Mouse (Mus musculus): Measurements from ENCODE around the gene Cetn4. TPM values are rescaled to one million over a fixed set of nuclear protein-coding genes. Genes with fewer than 3 reads are reported as not detected.

Cetn4 gene
- polyA plus RNA-seq, 1 experiment from 2014 or later = 2.0 TPM

DNA sequence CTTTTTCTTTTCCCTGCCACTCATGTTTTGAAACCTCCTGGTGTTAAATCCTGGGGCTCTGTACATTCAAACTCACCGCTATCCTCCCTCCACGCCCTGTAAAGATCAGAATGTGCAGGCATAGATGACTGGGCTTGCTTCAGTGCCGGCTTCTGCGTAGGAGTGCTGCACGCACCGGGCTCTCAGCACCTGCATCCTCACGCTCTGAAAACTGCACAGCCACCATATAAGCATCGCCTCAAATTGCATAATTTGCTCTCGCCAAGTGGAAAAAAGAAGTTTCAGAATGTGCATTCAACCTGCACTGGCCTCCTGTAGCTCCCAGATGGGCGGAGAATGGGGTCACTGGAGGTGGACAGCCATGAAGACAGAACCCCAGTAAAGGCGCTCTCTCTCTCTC, 44.2 kb downstream of the Cetn4 start:
- no peak for ATAC-seq (ENCODE audit: insufficient read depth, low FRiP score, low read depth)
- H3K4me1 ChIP-seq = no peaks in the 10 kb centered on the region
- 88% methylated on average over 11 of the region's 11 CpGs for WGBS
- no peaks in the 10 kb centered on the region for H3K27me3 ChIP-seq (replicated peaks)
- no peak overlapping the region for H3K9ac ChIP-seq
- no peak overlapping the region for H3K27ac ChIP-seq
- no peak overlapping the region for H3K4me2 ChIP-seq
- no peaks in the 10 kb centered on the region for H3K36me3 ChIP-seq
- no peaks in the 10 kb centered on the region for H3K9me3 ChIP-seq
- H3K4me3 ChIP-seq (replicated peaks) = no peak overlapping the region

DNA sequence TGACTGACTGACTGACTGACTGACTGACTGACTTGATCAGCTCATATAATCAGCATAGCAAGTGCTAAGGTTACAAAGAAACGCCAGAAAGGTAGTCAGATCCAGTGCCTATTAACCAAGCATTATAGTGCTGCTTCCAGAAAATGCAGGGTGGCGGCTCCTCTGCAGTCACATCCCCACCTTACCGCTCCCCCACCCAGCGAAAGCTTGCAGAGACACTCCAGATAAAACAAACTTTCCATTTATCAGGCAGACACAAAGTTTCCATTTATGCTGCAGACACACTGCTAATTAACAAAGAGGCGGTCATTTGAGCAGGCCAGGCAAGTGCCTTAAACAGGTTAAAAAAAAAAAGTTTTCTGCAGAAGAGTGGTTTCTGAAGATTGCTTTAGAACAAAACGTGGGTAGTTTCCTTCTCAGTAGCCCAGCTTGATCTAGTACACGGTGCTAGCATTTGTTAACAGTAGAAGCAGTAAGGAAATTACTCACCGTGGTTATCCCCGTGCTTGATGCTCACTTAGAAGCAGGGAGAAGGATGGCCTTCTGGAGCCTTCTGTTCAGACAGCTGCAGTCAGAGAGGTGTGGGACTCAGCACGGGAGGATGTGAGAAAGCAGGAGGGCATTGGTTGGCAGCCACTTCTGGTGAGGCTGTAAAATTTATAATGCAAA, 53.0 kb downstream of the Cetn4 start:
- no peaks in the 10 kb centered on the region for H3K4me1 ChIP-seq
- H3K9me3 ChIP-seq = no peaks in the 10 kb centered on the region
- no peak for ATAC-seq (ENCODE audit: insufficient read depth, low FRiP score, low read depth)
- H3K4me2 ChIP-seq = no peak overlapping the region
- H3K9ac ChIP-seq = no peak overlapping the region
- no peak overlapping the region for H3K27ac ChIP-seq
- WGBS = 33% methylated on average over 10 of the region's 10 CpGs
- H3K27me3 ChIP-seq (replicated peaks) = no peaks in the 10 kb centered on the region
- H3K4me3 ChIP-seq (replicated peaks) = no peak overlapping the region
- H3K36me3 ChIP-seq = no peaks in the 10 kb centered on the region

DNA sequence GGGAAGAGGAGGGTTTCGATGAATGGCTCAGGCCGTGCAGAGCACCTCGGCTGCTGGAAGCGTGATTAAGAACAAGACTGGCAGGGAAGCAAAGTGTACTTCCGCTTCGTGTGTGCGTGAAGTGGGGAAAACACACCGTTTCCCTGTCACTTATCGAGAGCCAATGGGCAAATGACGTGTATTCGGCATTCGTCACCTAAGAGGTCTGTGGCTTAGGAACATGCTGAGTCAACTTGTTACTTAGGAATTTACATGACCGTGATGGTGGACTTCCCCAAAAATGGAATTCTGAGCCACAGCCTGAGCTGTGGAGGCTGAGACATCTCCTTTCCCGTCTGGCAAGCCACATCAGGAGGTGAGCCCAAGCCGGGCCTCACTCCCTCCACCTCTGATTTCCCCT, 54.7 kb downstream of the Cetn4 start:
- ATAC-seq (ENCODE audit: insufficient read depth, low FRiP score, low read depth) = no peak
- no peak overlapping the region for H3K9ac ChIP-seq
- no peaks in the 10 kb centered on the region for H3K27me3 ChIP-seq (replicated peaks)
- WGBS = 84% methylated on average over 15 of the region's 15 CpGs
- H3K9me3 ChIP-seq = no peaks in the 10 kb centered on the region
- no peak overlapping the region for H3K27ac ChIP-seq
- no peaks in the 10 kb centered on the region for H3K36me3 ChIP-seq
- no peak overlapping the region for H3K4me3 ChIP-seq (replicated peaks)
- H3K4me2 ChIP-seq = no peak overlapping the region
- H3K4me1 ChIP-seq = no peaks in the 10 kb centered on the region

Other genes starting within 250 kb of the Cetn4 start
- 0.23 TPM in 1 of 2 replicates, not detected in the other for gene Adad1, start 249.2 kb downstream of the Cetn4 start, polyA plus RNA-seq (2015; fragmentation: Nextera tagmentation; extraction: Ambion mirVana)
- gene Il2, start 186.7 kb downstream of the Cetn4 start, polyA plus RNA-seq (2015; fragmentation: Nextera tagmentation; extraction: Ambion mirVana) = 0.40 and 0.44 TPM in 2 replicates
- not detected in 2 replicates for gene Il21, start 80.1 kb downstream of the Cetn4 start, polyA plus RNA-seq (2015; fragmentation: Nextera tagmentation; extraction: Ambion mirVana)
- 6.3 and 6.6 TPM in 2 replicates for gene Bbs12, start 154 bp downstream of the Cetn4 start, polyA plus RNA-seq (2015; fragmentation: Nextera tagmentation; extraction: Ambion mirVana)
- 2.0 and 2.1 TPM in 2 replicates for gene Fgf2, start 35.6 kb upstream of the Cetn4 start, polyA plus RNA-seq (2015; fragmentation: Nextera tagmentation; extraction: Ambion mirVana)
- gene Spata5, start 107.2 kb upstream of the Cetn4 start, polyA plus RNA-seq (2015; fragmentation: Nextera tagmentation; extraction: Ambion mirVana) = 28.7 and 29.0 TPM in 2 replicates
- gene Nudt6, start 107.5 kb upstream of the Cetn4 start, polyA plus RNA-seq (2015; fragmentation: Nextera tagmentation; extraction: Ambion mirVana) = 8.3 and 8.6 TPM in 2 replicates

Measured in stomach, embryonic 15.5 days (tissue).